Mouse (Mus musculus): ENCODE data around the gene Gm45713. TPM values are rescaled to one million over a fixed set of nuclear protein-coding genes. Genes with fewer than 3 reads are reported as not detected.

Gm45713 gene
- polyA plus RNA-seq (2015; fragmentation: Nextera tagmentation; extraction: Ambion mirVana), result 0.18 TPM in 1 of 2 replicates, not detected in the other

DNA sequence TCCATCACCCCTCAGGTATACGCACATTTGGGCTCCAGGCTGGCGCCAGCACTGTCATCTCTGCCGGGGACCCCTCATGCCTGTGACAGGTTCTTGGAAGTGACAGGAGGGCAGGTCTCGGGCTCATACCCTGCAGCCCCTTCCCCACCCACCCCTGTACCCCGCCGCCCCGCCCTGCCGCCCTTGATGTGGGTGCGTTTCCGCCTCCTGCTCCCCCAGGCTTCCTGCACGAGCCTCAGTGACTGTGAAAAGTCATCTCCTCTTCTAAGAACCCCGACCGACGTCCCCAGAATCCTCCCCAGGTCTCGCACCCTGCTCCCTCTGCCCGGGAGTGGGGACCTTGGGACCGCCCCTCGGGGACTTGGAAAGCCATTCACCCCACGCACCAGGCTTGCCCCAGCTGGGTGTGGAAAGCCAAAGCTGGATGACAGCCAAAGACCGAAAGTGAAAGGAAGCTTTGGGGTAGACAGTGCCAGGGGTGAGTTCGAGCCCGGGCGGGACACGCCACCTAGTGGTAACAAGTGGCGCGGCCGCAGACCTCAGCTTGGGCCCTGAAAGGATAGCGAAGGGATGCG, at the start of gene Gm45713, which contains the start of gene Flt3l:
Gene Gm45713, minus strand, starts transcription at position 239 of the 575 bp plus-strand sequence.
Gene Flt3l, minus strand, starts transcription at position 440 of the 575 bp plus-strand sequence.
- WGBS, result 2% methylated on average over 29 of the region's 29 CpGs
- Histone ChIP-seq H3K4me1 (ENCODE audit: insufficient read depth, low read length) (0 out of 2 replicates have a peak, but pooled peaks cover 4% of the 10 kb centered on the region), H3K36me3 (ENCODE audit: insufficient read depth, low read length) (no peaks in the 10 kb centered on the region), H3K27me3 (ENCODE audit: insufficient read depth, low read length) (no peaks in the 10 kb centered on the region), H3K9me3 (ENCODE audit: low read length) (no peaks in the 10 kb centered on the region), H3K4me2 (replicated peaks; ENCODE audit: low read depth, low read length) (peak within 1 kb of the TSS; percentile 83), H3K9ac (replicated peaks; ENCODE audit: low read length) (peak within 1 kb of the TSS; percentile 76), H3K4me3 (ENCODE audit: low read length) (peak within 1 kb of the TSS; percentile 70), H3K27ac (ENCODE audit: low read length) (no peak within 1 kb of the TSS)
- ATAC-seq (ENCODE audit: low FRiP score, low TSS enrichment), result peak; percentile 88

DNA sequence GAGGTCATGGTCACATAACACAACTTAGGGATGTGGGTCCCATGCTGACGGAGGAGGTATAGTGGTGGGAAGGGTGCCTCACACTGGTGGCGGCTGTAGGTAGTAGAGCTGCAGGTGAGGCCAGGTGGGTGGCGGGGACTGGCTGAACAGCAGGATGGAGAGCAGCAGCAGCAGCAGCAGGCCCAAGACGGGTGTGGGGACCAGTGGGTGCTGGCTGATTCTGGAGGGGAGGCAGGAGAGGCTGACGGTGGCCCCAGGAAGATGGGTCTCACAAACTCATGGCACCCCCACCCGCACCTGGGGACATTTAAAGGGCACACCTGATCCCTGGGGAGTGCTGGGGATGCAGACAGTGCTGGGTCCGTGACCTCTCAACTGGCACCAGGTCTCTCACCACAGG, 47.6 kb upstream of the Gm45713 start:
- no peak for ATAC-seq (ENCODE audit: low FRiP score, low TSS enrichment)
- Histone ChIP-seq H3K4me3 (ENCODE audit: low read length) (no peak overlapping the region), H3K4me1 (ENCODE audit: insufficient read depth, low read length) (peaks cover 13% of the 10 kb centered on the region), H3K36me3 (ENCODE audit: insufficient read depth, low read length) (no peaks in the 10 kb centered on the region), H3K4me2 (replicated peaks; ENCODE audit: low read depth, low read length) (no peak overlapping the region), H3K9me3 (ENCODE audit: low read length) (no peaks in the 10 kb centered on the region), H3K9ac (replicated peaks; ENCODE audit: low read length) (no peak overlapping the region), H3K27ac (ENCODE audit: low read length) (no peak overlapping the region), H3K27me3 (ENCODE audit: insufficient read depth, low read length) (peaks cover 74% of the 10 kb centered on the region)
- WGBS, result 72% methylated on average over 7 of the region's 7 CpGs

DNA sequence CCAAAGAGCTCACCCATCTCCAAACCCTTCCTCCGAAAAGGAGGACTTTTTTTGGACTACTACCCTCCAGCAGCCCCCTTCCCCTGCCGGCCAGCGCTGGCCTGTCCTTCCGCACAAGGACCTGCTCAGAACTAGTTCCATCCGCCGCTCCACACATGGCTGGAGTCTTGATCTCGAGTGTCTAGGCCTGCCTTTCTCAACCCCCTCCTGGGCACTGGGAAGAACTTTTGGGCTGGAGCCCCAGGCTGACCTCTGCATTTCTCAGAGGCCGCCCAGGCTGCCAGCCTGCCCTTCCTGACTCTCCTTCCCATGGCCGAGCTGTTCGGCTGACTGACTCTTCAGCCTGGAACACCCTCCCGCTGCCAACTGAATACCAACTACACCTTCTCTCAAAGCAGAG, 46.6 kb upstream of the Gm45713 start:
- Histone ChIP-seq H3K36me3 (ENCODE audit: insufficient read depth, low read length) (no peaks in the 10 kb centered on the region), H3K27ac (ENCODE audit: low read length) (peak overlapping the region; percentile 36; the same call in 1 of the 2 replicates), H3K27me3 (ENCODE audit: insufficient read depth, low read length) (peaks cover 85% of the 10 kb centered on the region), H3K9me3 (ENCODE audit: low read length) (no peaks in the 10 kb centered on the region), H3K4me3 (ENCODE audit: low read length) (peak overlapping the region; percentile 38), H3K9ac (replicated peaks; ENCODE audit: low read length) (peak overlapping the region; percentile 37), H3K4me1 (ENCODE audit: insufficient read depth, low read length) (peaks cover 13% of the 10 kb centered on the region), H3K4me2 (replicated peaks; ENCODE audit: low read depth, low read length) (peak overlapping the region; percentile 53)
- 7% methylated on average over 11 of the region's 11 CpGs for WGBS
- ATAC-seq (ENCODE audit: low FRiP score, low TSS enrichment), result peak; percentile 69; the same call in 1 of the 2 replicates

DNA sequence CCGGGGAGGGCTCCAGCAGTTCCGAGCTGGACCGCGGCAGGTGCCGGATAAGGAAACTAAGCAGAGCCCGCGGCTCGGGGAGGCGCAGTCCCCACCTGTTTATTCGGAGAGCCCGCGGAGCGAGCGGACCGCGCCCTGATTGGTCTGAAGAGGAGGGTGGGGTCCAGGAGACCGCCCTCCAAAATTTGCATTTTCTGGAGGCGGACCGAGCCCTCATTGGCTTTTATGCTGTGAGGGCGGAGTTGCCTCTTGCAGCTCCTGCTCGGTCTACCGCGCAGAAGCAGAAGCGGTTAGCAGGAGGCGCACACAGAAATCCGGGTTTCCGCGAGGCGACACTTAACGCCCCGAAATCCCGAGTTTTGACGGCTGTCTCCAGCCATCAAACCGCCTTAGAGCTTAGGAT, 46.2 kb upstream of the Gm45713 start:
- Histone ChIP-seq H3K4me3 (ENCODE audit: low read length) (peak overlapping the region; percentile 38), H3K4me2 (replicated peaks; ENCODE audit: low read depth, low read length) (peak overlapping the region; percentile 53), H3K36me3 (ENCODE audit: insufficient read depth, low read length) (no peaks in the 10 kb centered on the region), H3K9ac (replicated peaks; ENCODE audit: low read length) (peak overlapping the region; percentile 37), H3K27ac (ENCODE audit: low read length) (peak overlapping the region; percentile 36; the same call in 1 of the 2 replicates), H3K4me1 (ENCODE audit: insufficient read depth, low read length) (peaks cover 13% of the 10 kb centered on the region), H3K27me3 (ENCODE audit: insufficient read depth, low read length) (peaks cover 89% of the 10 kb centered on the region), H3K9me3 (ENCODE audit: low read length) (no peaks in the 10 kb centered on the region)
- under 1% methylated on average over 34 of the region's 34 CpGs for WGBS
- ATAC-seq (ENCODE audit: low FRiP score, low TSS enrichment), result peak; percentile 96

DNA sequence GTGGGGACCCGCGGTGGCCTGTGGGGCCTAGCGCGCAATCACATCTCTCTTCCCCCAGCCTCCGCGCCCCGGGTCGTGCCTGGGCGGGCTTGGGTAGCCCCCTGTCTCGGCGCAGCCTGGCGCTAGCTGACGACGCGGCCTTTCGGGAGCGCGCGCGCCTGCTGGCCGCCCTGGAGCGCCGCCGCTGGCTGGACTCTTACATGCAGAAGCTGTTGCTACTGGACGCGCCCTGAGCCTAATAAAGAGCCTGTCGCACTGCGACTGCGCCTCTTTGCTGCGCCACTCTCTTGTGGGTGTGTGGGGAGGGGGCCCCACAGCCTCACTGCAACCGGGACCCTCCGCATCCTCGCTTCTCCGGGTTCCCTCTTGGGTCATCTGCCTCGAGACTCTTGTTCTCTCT, 45.5 kb upstream of the Gm45713 start:
- peak overlapping the region; percentile 15; the same call in 1 of the 2 replicates for H3K4me3 ChIP-seq (ENCODE audit: low read length)

DNA sequence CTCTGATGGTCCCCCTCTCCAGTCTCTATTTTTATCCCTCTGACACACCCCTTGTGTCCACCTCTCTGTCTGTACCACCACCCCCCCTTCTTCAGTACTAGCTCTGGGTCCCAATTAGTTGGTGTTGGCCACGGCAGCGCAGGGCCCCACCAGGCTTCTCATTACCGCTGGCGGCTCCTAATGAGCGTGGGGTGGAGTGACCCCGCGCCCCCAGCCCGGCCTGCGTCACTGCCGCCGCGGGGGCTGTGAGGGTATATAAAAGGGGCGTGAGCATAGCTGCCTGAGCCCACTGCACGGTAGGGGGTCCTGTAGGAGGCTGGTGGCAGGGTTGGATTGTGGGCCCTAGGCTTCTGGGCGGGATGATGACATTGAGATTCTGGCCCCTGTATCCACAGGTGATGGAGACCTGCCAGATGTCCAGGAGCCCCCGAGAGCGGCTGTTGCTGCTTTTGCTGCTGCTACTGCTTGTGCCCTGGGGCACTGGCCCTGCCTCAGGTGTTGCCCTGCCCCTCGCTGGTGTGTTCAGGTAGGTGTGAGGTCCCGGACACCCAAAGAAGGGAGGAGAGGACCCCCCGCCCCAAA, 45.0 kb upstream of the Gm45713 start, which contains the start of gene Pth2:
Gene Pth2, plus strand, starts transcription at position 100 of the 582 bp plus-strand sequence.
- peak within 1 kb of the TSS; percentile 15; the same call in 1 of the 2 replicates for H3K4me3 ChIP-seq (ENCODE audit: low read length)
- H3K4me1 ChIP-seq (ENCODE audit: insufficient read depth, low read length), result peaks cover 20% of the 10 kb centered on the region
- 13% methylated on average over 19 of the region's 20 CpGs for WGBS
- H3K36me3 ChIP-seq (ENCODE audit: insufficient read depth, low read length), result no peaks in the 10 kb centered on the region
- H3K27ac ChIP-seq (ENCODE audit: low read length), result no peak within 1 kb of the TSS
- no peak within 1 kb of the TSS for H3K9ac ChIP-seq (replicated peaks; ENCODE audit: low read length)
- peak within 1 kb of the TSS; percentile 53; the same call in 1 of the 2 replicates for H3K4me2 ChIP-seq (replicated peaks; ENCODE audit: low read depth, low read length)
- ATAC-seq (ENCODE audit: low FRiP score, low TSS enrichment), result no peak
- peaks cover 96% of the 10 kb centered on the region for H3K27me3 ChIP-seq (ENCODE audit: insufficient read depth, low read length)
- H3K9me3 ChIP-seq (ENCODE audit: low read length), result no peaks in the 10 kb centered on the region

More for the DNA sequence above, 45.5 kb upstream of the Gm45713 start:
- H3K9me3 ChIP-seq (ENCODE audit: low read length), result no peaks in the 10 kb centered on the region
- no peak overlapping the region for H3K27ac ChIP-seq (ENCODE audit: low read length)
- H3K9ac ChIP-seq (replicated peaks; ENCODE audit: low read length), result no peak overlapping the region
- H3K36me3 ChIP-seq (ENCODE audit: insufficient read depth, low read length), result no peaks in the 10 kb centered on the region
- H3K4me2 ChIP-seq (replicated peaks; ENCODE audit: low read depth, low read length), result peak overlapping the region; percentile 53; the same call in 1 of the 2 replicates
- ATAC-seq (ENCODE audit: low FRiP score, low TSS enrichment), result no peak; the same call in 1 of the 2 replicates
- peaks cover 92% of the 10 kb centered on the region for H3K27me3 ChIP-seq (ENCODE audit: insufficient read depth, low read length)
- 4% methylated on average over 33 of the region's 35 CpGs for WGBS
- H3K4me1 ChIP-seq (ENCODE audit: insufficient read depth, low read length), result peaks cover 14% of the 10 kb centered on the region

DNA sequence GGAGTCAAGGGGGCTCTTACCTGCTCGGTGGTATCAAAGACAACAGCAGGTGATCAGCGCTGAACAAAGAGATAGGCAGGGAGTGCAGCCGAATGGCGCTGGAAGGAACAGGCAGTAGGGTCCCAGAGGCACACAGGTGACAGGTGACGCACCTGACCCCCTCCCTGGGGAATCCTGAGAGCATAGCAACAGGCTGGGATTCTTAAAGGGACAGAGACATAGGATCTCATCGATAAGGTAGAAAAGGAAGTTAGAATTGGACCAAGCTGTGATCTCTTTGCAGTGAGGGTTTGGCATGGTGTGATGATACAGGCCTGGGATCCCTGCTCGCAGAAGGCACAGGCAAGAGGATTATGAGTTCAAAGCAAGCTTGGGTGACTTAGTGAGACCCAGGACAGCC, 43.4 kb upstream of the Gm45713 start, which contains the start of gene Gfy:
Gene Gfy, minus strand, starts transcription at position 101 of the 400 bp plus-strand sequence.
- Histone ChIP-seq H3K4me1 (ENCODE audit: insufficient read depth, low read length) (peaks cover 27% of the 10 kb centered on the region), H3K4me2 (replicated peaks; ENCODE audit: low read depth, low read length) (no peak within 1 kb of the TSS), H3K9me3 (ENCODE audit: low read length) (no peaks in the 10 kb centered on the region), H3K27me3 (ENCODE audit: insufficient read depth, low read length) (peaks cover 99% of the 10 kb centered on the region), H3K4me3 (ENCODE audit: low read length) (no peak within 1 kb of the TSS), H3K9ac (replicated peaks; ENCODE audit: low read length) (no peak within 1 kb of the TSS), H3K36me3 (ENCODE audit: insufficient read depth, low read length) (no peaks in the 10 kb centered on the region), H3K27ac (ENCODE audit: low read length) (no peak within 1 kb of the TSS)
- 36% methylated on average over 7 of the region's 7 CpGs for WGBS
- no peak for ATAC-seq (ENCODE audit: low FRiP score, low TSS enrichment)

DNA sequence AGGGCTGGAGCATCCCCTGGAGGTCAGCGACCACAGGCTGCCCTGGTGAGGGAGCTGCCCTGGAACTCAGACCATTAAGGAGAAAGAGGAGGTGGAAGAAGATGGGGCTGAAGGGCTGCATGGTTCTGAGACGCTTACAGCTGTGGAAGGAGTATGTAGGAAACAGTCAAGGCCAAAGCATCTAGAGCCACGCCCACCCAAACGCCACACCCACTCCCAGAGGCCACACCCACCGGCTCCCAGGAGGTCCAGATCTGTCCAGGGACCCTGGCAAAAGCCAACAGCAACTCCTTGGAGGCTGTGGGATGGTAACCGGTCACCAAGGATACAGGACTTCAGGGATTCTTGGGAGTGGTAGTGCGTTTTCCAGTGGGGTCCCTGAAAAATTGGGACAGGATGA, 42.5 kb upstream of the Gm45713 start:
- Histone ChIP-seq H3K9ac (replicated peaks; ENCODE audit: low read length) (no peak overlapping the region), H3K4me3 (ENCODE audit: low read length) (no peak overlapping the region), H3K4me2 (replicated peaks; ENCODE audit: low read depth, low read length) (no peak overlapping the region), H3K27me3 (ENCODE audit: insufficient read depth, low read length) (peaks cover 97% of the 10 kb centered on the region), H3K4me1 (ENCODE audit: insufficient read depth, low read length) (peaks cover 27% of the 10 kb centered on the region), H3K27ac (ENCODE audit: low read length) (no peak overlapping the region), H3K36me3 (ENCODE audit: insufficient read depth, low read length) (no peaks in the 10 kb centered on the region), H3K9me3 (ENCODE audit: low read length) (no peaks in the 10 kb centered on the region)
- no peak for ATAC-seq (ENCODE audit: low FRiP score, low TSS enrichment)
- WGBS, result 23% methylated on average over 7 of the region's 7 CpGs

DNA sequence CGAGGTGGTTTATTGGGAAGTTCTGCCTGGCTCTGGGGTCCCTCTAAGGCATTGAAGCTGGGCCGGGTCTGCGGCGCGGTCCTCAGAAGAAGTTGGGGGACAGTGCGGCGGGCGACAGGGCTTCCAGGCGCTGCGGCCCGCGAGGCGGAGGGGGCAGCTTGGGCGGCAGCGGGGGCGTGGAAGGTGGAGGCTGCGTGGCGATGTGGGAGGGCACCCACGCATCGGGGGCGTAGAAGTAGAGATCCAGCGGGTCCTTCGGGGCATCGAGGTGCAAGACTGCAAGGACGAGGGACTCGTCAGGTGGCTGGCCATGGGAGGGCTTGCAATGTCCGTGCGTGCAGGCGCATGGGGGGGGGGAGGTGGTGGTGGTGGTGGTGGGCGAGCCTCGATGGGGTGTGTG, 40.3 kb upstream of the Gm45713 start:
- Histone ChIP-seq H3K9ac (replicated peaks; ENCODE audit: low read length) (no peak overlapping the region), H3K4me2 (replicated peaks; ENCODE audit: low read depth, low read length) (peak overlapping the region; percentile 41)

DNA sequence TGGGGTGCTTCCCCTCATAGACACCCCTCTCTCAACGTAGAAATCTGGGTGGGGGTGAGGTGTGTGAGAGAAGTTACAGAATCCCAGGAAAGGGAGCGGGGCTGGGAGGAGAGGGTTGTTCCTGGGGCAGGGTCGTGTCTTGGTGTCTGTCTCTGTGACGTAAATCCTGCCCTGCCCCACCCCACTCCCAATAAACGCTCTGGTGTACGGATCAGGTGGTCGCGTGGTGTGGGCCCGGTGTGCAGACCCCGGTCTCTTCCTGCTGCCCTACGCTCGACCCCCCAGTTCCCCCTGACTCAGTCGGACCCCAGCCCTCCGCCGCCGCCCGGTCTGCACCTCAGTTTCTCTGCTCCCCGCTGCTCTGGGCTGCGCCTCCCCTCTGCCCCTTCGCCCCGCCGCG, 39.9 kb upstream of the Gm45713 start:
- Histone ChIP-seq H3K27me3 (ENCODE audit: insufficient read depth, low read length) (peaks cover 82% of the 10 kb centered on the region), H3K36me3 (ENCODE audit: insufficient read depth, low read length) (no peaks in the 10 kb centered on the region), H3K4me3 (ENCODE audit: low read length) (peak overlapping the region; percentile 28), H3K4me2 (replicated peaks; ENCODE audit: low read depth, low read length) (peak overlapping the region; percentile 41), H3K9ac (replicated peaks; ENCODE audit: low read length) (no peak overlapping the region), H3K27ac (ENCODE audit: low read length) (no peak overlapping the region), H3K4me1 (ENCODE audit: insufficient read depth, low read length) (peaks cover 14% of the 10 kb centered on the region; the same call in 1 of the 2 replicates), H3K9me3 (ENCODE audit: low read length) (no peaks in the 10 kb centered on the region)
- no peak for ATAC-seq (ENCODE audit: low FRiP score, low TSS enrichment)
- under 1% methylated on average over 23 of the region's 23 CpGs for WGBS

More for the DNA sequence above, 40.3 kb upstream of the Gm45713 start:
- WGBS, result 1% methylated on average over 23 of the region's 31 CpGs
- Histone ChIP-seq H3K4me1 (ENCODE audit: insufficient read depth, low read length) (peaks cover 14% of the 10 kb centered on the region), H3K27ac (ENCODE audit: low read length) (no peak overlapping the region), H3K27me3 (ENCODE audit: insufficient read depth, low read length) (peaks cover 86% of the 10 kb centered on the region), H3K4me3 (ENCODE audit: low read length) (peak overlapping the region; percentile 28), H3K9me3 (ENCODE audit: low read length) (no peaks in the 10 kb centered on the region), H3K36me3 (ENCODE audit: insufficient read depth, low read length) (no peaks in the 10 kb centered on the region)
- ATAC-seq (ENCODE audit: low FRiP score, low TSS enrichment), result no peak
